Mouse (Mus musculus) embryonic facial prominence, embryonic 10.5 days (tissue): Measurements from ENCODE around the gene Nbeal2. TPM values are rescaled to one million over a fixed set of nuclear protein-coding genes. Genes with fewer than 3 reads are reported as not detected.

Source experiments
- DNase-seq: peaks from one replicate; pipeline ENCODE4 v3.0.0-alpha.2; 2017; ENCODE audit warnings: low spot score
- H3K27ac ChIP-seq: fragments of 300-500 bp; sonication (generic); replicated peaks from 2 replicates; pipeline ENCODE4 v1.5.1; 2016; ENCODE audit warnings: mild to moderate bottlenecking
- H3K27me3 ChIP-seq: fragments of 300-500 bp; sonication (generic); replicated peaks from 2 replicates; pipeline ENCODE4 v1.6.1; 2016; ENCODE audit warnings: low read depth, mild to moderate bottlenecking; ENCODE audit not compliant: poor library complexity, severe bottlenecking
- H3K36me3 ChIP-seq: fragments of 300-500 bp; sonication (generic); replicated peaks from 2 replicates; pipeline ENCODE4 v1.6.1; 2016; ENCODE audit warnings: mild to moderate bottlenecking, moderate library complexity
- H3K4me1 ChIP-seq: fragments of 300-500 bp; sonication (generic); 2 replicates; pipeline ENCODE4 v1.6.1; 2016
- H3K4me3 ChIP-seq: fragments of 300-500 bp; sonication (generic); 2 replicates; pipeline ENCODE4 v1.5.1; 2016; ENCODE audit warnings: mild to moderate bottlenecking, moderate library complexity
- H3K9me3 ChIP-seq: fragments of 300-500 bp; sonication (generic); 2 replicates; pipeline ENCODE4 v1.6.1; 2016; ENCODE audit warnings: mild to moderate bottlenecking
- WGBS: fragments of 180-500 bp; shearing (Covaris S2); methylation state at CpG from one replicate; pipeline ENCODE4 v1.1.7; 2016; 5-methylcytosine and 5-hydroxymethylcytosine counted together
- polyA plus RNA-seq: library from polyadenylated mRNA; unstranded; fragments of >200 nt; fragmentation: Nextera tagmentation; extraction: Ambion mirVana; gene quantifications from 2 replicates; pipeline ENCODE4 v1.2.1, GENCODE M21; 2016

Gene Nbeal2
- polyA plus RNA-seq, 1 experiment from 2014 or later: 1.9 TPM

DNA sequence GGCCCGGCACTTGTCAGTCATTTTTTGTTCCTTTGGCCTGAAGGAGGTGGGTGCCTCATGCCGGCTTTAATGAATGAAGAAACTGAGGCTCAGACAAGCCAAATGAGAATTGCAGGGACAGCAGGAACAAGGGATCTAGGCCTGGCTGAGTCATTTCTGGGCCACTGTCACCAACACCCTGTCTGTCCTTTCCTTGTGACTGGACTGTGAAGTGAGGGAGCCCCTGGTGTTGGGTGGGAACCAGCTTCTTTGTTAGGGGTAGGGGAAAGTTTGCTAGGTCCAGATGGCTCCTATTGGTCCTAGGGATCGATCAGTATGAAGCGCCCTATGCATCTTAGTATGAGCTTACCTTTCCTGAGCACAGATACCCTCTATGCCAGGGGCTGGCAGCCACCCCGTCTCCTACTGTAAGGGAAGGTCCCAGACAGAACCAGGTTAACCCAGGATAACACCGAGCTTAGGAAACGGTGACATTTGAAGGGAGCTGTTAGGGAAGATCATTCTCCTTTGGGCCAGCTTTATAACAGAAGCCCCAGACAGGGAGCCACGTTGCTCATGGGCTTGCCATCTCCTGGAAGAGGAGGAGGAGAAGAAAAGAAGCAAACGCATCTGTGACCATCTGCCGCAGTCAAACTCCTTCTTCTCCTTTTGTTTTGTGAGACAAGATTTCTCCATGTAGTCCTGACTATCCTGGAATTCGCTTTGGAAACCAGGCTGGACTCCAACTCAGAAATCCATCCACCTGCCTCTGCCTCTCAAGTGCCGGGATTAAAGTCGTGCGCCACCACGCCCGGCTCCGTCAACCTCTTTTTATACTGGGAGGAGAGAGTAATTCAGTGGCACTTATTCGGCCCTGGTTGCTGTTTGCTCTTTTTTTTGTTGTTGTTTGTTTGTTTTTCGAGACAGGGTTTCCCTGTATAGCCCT lies 1.0 kb upstream of the Nbeal2 start:
- peaks cover 10% of the 10 kb centered on the region for H3K36me3 ChIP-seq
- peak overlapping the region; percentile 82 for H3K27ac ChIP-seq
- 82% methylated on average over 19 of the region's 19 CpGs for WGBS
- no peak for DNase-seq
- H3K4me3 ChIP-seq: peak overlapping the region; percentile 84
- peaks cover 37% of the 10 kb centered on the region for H3K27me3 ChIP-seq
- peaks cover 57% of the 10 kb centered on the region for H3K4me1 ChIP-seq
- no peaks in the 10 kb centered on the region for H3K9me3 ChIP-seq

DNA sequence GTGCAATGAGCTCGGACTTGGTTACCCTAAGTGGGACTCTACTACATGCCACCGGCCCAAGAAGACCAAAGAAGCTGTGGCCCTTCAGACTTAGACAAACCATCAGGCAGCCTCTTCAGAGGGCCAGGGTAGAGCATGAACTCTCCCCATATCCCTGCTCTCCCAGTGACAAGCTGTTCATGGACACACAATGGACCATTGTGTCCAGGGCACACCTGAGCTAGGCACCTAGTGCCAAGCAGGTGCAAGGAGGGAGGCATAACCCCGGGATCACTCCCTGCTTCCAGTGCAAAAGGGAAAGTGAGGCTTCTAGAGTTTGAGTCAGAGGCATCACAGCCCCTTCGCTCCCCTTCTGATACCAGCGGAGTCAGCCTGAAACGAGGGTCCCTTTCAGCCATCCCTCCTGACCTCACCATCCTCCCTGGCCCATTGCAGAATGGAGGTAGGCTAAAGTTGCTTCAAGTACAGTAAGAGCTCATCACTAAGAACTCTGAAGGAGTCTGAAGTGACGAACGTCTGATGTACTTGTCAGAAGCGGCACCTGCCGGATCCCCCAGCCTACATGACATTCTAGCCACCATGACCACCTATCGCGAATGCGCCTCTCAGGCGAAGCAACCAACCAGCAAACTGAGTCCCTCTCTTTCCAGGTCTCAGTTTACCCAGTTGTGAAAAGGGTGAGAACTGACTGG lies 852 bp downstream of the Nbeal2 start:
- peaks cover 37% of the 10 kb centered on the region for H3K27me3 ChIP-seq
- H3K4me1 ChIP-seq: peaks cover 60% of the 10 kb centered on the region
- 19% methylated on average over 14 of the region's 14 CpGs for WGBS
- peak overlapping the region; percentile 82 for H3K27ac ChIP-seq
- peak overlapping the region; percentile 84 for H3K4me3 ChIP-seq
- H3K9me3 ChIP-seq: no peaks in the 10 kb centered on the region
- H3K36me3 ChIP-seq: no peaks in the 10 kb centered on the region
- DNase-seq: no peak

DNA sequence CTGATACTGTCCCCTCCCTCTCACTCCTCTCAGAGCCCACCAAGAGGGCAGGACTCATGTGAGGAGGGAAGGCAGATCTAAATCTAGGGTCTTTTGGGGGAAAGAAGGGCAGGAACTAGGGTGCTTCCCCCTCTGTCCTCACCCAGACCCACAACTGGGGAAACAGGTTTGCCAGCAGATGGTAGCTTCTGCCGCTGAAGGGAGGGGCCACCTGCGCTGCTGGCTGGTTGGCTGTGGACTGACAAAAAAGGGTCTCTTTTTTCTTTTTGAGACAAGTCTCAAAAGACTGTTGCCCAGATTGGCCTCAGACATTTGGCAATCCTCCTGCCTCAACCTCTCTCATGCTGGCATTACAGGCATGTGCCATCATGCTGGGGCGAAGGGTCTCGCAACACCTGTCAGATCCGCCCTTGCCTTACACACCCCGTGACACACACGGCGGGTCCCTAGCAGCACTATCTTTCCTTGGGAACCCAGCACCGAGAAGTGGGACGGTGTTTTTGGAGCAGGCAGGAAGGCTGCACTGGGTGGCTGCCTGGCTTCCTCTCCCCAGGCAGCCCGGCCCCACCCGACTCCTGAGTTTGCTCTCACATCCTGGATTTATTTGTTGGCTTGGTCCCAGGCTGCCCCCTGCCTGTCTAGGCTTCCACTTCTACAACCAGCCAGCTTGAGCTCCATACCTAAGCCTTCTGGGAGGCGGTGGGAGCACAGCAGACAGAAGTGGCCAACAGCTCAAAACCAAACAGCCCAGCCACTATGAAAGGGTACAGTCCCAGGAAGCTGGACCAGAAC lies 1.8 kb downstream of the Nbeal2 start:
- Histone ChIP-seq H3K36me3 (no peaks in the 10 kb centered on the region), H3K27ac (no peak overlapping the region), H3K9me3 (no peaks in the 10 kb centered on the region), H3K27me3 (peaks cover 37% of the 10 kb centered on the region), H3K4me3 (peak overlapping the region; percentile 84), H3K4me1 (peaks cover 51% of the 10 kb centered on the region)
- 33% methylated on average over 13 of the region's 13 CpGs for whole genome bisulfite sequencing
- peak; percentile 38 for DNase-seq

DNA sequence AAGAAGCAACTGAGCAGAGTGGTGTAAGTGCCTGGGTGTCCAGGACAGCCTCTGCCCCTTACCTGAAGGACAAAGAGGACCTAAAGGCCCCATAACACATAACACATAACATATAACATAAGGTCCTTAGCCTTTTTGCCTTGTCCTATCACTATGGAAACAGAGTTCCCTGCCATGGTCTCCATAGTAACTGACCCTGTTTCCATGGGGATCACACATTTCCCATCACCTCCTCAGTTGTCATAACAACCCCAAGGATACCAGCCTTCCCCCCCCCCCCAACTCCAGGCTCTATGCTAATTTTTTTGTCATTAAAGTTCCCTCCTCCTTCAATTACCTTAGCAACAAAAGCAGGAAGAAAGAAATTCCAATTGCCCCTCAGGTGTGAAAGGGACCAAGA lies 4.2 kb downstream of the Nbeal2 start:
- Histone ChIP-seq H3K27me3 (peaks cover 37% of the 10 kb centered on the region), H3K4me1 (peaks cover 35% of the 10 kb centered on the region), H3K36me3 (no peaks in the 10 kb centered on the region), H3K9me3 (no peaks in the 10 kb centered on the region), H3K4me3 (no peak overlapping the region), H3K27ac (no peak overlapping the region)
- no peak for DNase-seq

DNA sequence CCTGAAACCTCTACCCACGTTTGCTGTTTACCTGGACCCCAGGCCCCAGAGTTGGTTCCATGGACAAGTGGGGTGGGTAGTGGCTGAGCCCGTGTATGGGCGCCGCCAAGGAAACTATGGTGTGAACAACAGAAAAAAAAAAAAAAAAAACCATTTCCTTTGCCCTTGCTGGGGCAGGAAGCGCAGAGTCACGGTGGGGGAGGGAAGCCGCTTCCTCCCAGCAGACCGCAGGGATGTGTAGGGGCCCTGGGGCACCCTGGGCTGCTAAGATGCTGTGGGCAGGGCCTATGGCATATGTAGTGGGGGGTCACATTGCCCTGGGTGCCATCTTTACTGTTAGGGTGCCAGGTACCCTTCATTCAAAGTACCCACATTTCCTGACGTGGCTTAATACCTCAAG lies 8.7 kb downstream of the Nbeal2 start:
- Histone ChIP-seq H3K27me3 (no peaks in the 10 kb centered on the region), H3K4me1 (peaks cover 20% of the 10 kb centered on the region), H3K27ac (no peak overlapping the region), H3K4me3 (no peak overlapping the region), H3K9me3 (no peaks in the 10 kb centered on the region), H3K36me3 (no peaks in the 10 kb centered on the region)
- no peak for DNase-seq
- WGBS: 73% methylated on average over 9 of the region's 9 CpGs

DNA sequence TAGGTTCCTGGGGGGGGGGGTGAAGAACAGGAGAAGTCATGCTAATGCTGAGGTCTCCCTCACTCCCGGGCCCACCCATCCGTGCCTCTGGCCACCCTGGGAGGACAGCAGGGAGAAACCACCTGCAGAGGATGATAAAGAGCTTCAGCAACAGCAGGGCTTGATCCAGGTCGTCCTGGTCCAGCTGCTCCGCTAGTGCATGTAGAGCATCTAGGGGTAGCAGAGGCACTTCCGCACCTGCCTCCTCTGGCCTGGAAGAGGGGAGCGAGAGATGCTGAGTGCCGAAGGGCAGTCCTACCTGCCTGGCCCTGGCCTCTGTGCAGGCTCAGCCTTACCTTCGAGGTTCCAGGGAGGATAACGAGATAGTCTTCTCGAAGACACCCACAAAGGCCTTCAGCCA lies 9.7 kb downstream of the Nbeal2 start:
- Histone ChIP-seq H3K36me3 (no peaks in the 10 kb centered on the region), H3K27ac (no peak overlapping the region), H3K27me3 (no peaks in the 10 kb centered on the region), H3K9me3 (no peaks in the 10 kb centered on the region), H3K4me1 (peaks cover 17% of the 10 kb centered on the region), H3K4me3 (no peak overlapping the region)
- WGBS: 85% methylated on average over 10 of the region's 10 CpGs
- no peak for DNase-seq

DNA sequence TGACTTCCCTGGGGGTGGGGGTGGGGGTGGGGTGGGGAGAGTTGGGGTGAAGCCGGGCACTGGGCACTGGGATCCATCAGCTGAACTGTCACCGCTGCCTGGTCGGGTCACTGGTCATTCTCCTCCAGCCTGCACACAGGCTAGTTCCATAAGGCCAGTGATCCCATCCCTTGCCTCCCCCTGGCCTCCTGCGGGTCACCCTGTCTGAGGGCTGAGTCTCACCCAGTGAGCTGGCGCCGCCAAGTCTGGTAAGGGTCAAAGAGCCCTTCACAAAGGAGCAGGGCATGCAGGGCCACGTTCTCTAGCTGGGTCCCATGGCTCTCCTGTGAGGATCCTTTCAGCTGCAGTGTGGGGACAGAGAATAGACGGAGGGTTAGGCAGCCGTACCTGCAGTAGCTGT lies 10.2 kb downstream of the Nbeal2 start:
- no peak for DNase-seq
- no peaks in the 10 kb centered on the region for H3K27me3 ChIP-seq
- H3K9me3 ChIP-seq: no peaks in the 10 kb centered on the region
- no peak overlapping the region for H3K27ac ChIP-seq
- H3K4me1 ChIP-seq: peaks cover 17% of the 10 kb centered on the region
- no peaks in the 10 kb centered on the region for H3K36me3 ChIP-seq
- WGBS: 62% methylated on average over 9 of the region's 9 CpGs
- no peak overlapping the region for H3K4me3 ChIP-seq

DNA sequence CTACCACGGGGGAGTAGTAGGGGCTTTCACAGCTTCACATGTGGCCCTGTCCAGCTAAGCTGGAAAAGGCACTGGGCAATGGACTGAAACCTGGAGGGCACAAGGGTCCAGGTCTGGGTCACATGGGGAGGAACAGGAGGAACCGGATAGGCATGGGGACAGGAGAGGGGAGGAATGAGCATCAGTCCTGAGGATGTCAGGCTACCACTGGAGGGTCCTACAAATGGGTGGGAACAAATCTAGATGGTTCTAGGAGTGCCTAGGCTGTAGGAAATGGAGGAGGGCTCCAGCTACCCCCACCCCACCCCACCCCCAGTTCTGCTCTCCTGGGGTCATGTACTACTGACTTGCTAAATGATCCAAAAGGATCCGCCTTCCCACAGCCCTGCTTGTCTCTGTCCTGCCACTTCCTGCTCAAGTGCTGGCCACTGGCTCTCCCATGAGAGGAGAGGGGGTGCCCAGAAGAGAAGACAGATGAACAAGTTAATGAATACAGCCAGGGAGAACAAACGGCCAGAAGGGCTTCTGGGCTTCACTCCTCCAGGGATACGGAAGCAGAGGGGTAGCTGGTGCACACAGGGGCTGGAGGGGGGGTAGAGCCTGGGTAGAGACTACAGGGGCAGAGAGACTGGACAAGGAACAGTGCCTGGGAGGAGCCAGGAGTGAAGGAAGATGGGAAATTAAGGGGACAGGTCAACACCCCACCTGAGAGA lies 11.0 kb downstream of the Nbeal2 start:
- no peaks in the 10 kb centered on the region for H3K36me3 ChIP-seq
- no peaks in the 10 kb centered on the region for H3K27me3 ChIP-seq
- no peak overlapping the region for H3K4me3 ChIP-seq
- H3K9me3 ChIP-seq: no peaks in the 10 kb centered on the region
- no peak overlapping the region for H3K27ac ChIP-seq
- 55% methylated on average over 5 of the region's 5 CpGs for WGBS
- H3K4me1 ChIP-seq: peaks cover 17% of the 10 kb centered on the region
- DNase-seq: no peak

DNA sequence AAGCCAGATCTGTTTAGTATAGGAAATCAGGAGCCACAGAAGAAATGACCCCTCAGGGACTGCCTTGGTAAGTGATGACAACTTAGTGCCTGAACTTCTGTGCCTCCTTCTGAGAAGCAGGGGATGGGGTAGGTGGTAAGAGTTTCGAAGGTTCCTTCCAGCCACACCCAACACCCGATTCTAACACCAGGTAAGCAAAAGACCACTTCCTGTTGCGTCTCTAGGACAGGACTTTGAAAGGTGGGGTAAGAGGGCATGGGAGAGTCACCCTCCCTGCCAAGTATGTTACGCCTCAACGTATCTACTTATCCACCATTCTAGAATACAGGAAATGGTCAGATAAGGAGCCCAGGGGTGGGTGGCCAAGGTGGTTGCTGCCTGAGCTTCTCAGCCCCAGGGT lies 13.0 kb downstream of the Nbeal2 start:
- H3K36me3 ChIP-seq: no peaks in the 10 kb centered on the region
- no peak for DNase-seq
- H3K4me1 ChIP-seq: peaks cover 17% of the 10 kb centered on the region
- WGBS: 92% methylated on average over 5 of the region's 5 CpGs
- peaks cover 6% of the 10 kb centered on the region for H3K27me3 ChIP-seq
- no peaks in the 10 kb centered on the region for H3K9me3 ChIP-seq
- H3K27ac ChIP-seq: no peak overlapping the region
- no peak overlapping the region for H3K4me3 ChIP-seq

DNA sequence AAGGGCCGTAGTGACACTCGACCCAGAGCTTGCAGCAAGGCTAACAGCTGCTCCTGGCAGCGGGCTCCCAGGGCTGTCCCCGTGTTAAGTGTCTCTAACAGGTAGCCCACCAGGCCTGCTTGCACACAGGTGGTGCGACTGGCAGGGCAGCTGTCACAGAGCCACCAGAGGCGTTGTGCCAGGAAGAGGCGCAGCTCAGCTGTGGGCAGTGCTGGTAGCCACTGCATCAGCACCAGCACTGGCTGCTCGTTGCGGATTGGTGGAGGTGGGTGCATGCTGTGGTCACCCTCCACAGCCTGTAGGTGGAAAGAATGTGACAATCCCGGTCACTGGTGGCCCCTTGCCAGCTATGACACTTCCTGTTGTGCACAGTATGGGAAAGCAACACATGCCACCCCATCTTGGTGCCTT lies 15.3 kb downstream of the Nbeal2 start:
- WGBS: 88% methylated on average over 10 of the region's 10 CpGs
- H3K4me1 ChIP-seq: peaks cover 21% of the 10 kb centered on the region
- DNase-seq: no peak
- no peaks in the 10 kb centered on the region for H3K9me3 ChIP-seq
- H3K27ac ChIP-seq: no peak overlapping the region
- no peak overlapping the region for H3K4me3 ChIP-seq
- peaks cover 30% of the 10 kb centered on the region for H3K27me3 ChIP-seq
- no peaks in the 10 kb centered on the region for H3K36me3 ChIP-seq

DNA sequence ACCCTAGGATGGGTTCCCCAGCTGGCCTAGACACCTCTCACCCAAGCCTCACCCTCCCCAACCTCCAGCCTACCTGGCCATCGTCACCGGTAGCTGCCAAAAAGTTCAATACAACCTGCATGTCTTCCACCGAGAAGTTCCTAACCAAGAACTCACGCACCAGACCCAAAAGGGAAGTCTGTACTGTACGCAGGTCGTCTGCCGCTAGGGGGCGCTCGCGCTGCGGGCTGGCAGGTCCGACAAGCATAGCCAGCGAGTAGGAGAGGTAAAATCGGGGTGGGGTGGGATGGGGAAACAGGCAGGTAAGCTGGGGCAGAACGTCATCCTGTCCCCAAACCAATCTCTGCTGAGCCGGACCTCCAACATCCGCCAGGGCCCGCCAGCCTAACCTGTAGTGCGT lies 18.7 kb downstream of the Nbeal2 start:
- H3K27ac ChIP-seq: no peak overlapping the region
- 5% methylated on average over 19 of the region's 19 CpGs for WGBS
- DNase-seq: peak; percentile 91
- H3K27me3 ChIP-seq: peaks cover 64% of the 10 kb centered on the region
- H3K4me1 ChIP-seq: peaks cover 29% of the 10 kb centered on the region
- H3K9me3 ChIP-seq: no peaks in the 10 kb centered on the region
- H3K4me3 ChIP-seq: no peak overlapping the region
- no peaks in the 10 kb centered on the region for H3K36me3 ChIP-seq

DNA sequence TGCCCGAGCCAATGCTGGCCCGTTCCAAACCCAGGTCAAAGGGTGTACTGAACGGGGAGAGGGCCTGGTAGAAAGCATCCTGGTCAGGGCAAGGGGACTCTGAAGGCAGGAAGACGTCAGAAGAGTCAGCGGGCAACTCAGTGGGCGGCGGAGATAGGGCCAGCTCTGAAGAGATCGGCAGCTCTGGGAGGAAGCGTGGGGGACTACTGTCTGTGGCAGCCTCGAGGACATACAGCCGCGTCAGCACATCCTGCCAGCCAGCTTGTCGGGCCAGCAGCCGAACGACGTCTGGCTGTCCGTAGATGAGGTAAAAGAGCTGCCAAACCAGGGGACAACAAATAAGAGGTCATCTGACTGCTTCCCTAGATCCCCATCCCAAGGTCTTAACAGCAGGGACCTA lies 20.1 kb downstream of the Nbeal2 start:
- WGBS: 81% methylated on average over 17 of the region's 17 CpGs
- Histone ChIP-seq H3K9me3 (no peaks in the 10 kb centered on the region), H3K27me3 (peaks cover 76% of the 10 kb centered on the region), H3K27ac (0 out of 2 replicates have a peak overlapping the region, but pooled peaks have one; percentile 15), H3K4me1 (peaks cover 29% of the 10 kb centered on the region), H3K4me3 (no peak overlapping the region), H3K36me3 (no peaks in the 10 kb centered on the region)
- DNase-seq: no peak
